ENCODE assay signal across 12 mouse cellular contexts in genomic region chr8:34472434-34472833, GRCm38 (mm10).
A peak's percentile ranks its signal among the peaks of the same experiment; 100 is the strongest.
DNase-seq lines count a peak whose midpoint lies in the region; ATAC-seq lines count a peak whose summit lies in the region.
"Had no signal": no experiment of that assay in that cellular context is flagged by ENCODE, and none has a peak within 500 bp of the region (broad histone marks: within the 10 kb centered on the region; RNA-seq: fewer than 3 reads in every experiment).

No protein-coding gene starts in this region.

- 0 out of 2 replicates have a peak overlapping the region, but pooled peaks have one; percentile 19 for H3K4me2 ChIP-seq in limb, embryonic 13.5 days (replicated peaks)
- peak overlapping the region; percentile 11; the same call in 1 of the 2 replicates for H3K4me2 ChIP-seq in forebrain, embryonic 11.5 days (ENCODE audit: low read depth, low read length, severe bottlenecking)
- peak overlapping the region; percentile 38 for H3K4me2 ChIP-seq in heart, embryonic 14.5 days (ENCODE audit: low read length)
- peak overlapping the region; percentile 26 for H3K4me2 ChIP-seq in midbrain, embryonic 15.5 days
- H3K4me2 ChIP-seq: embryonic facial prominence, embryonic 15.5 days had no signal

- H3K27me3 ChIP-seq in limb, embryonic 13.5 days, result peaks cover 20% of the 10 kb centered on the region
- H3K27me3 ChIP-seq in limb, embryonic 10.5 days (ENCODE audit: low read depth, poor library complexity, severe bottlenecking), result peaks cover 17% of the 10 kb centered on the region; the same call in 1 of the 2 replicates
- H3K27me3 ChIP-seq in forebrain, embryonic 11.5 days (ENCODE audit: control insufficient read depth, insufficient read depth, low read length), result no peaks in the 10 kb centered on the region
- H3K27me3 ChIP-seq in heart, embryonic 14.5 days (ENCODE audit: control insufficient read depth, insufficient read depth, low read length), result no peaks in the 10 kb centered on the region
- no peaks in the 10 kb centered on the region for H3K27me3 ChIP-seq in midbrain, embryonic 15.5 days (replicated peaks)
- H3K27me3 ChIP-seq: embryonic facial prominence, embryonic 15.5 days had no signal

- H3K36me3 ChIP-seq in limb, embryonic 13.5 days, result no peaks in the 10 kb centered on the region
- no peaks in the 10 kb centered on the region for H3K36me3 ChIP-seq in limb, embryonic 10.5 days
- H3K36me3 ChIP-seq in forebrain, embryonic 11.5 days (ENCODE audit: control insufficient read depth, insufficient read depth, low read length), result no peaks in the 10 kb centered on the region
- H3K36me3 ChIP-seq in heart, embryonic 14.5 days (ENCODE audit: control insufficient read depth, insufficient read depth, low read length), result no peaks in the 10 kb centered on the region
- no peaks in the 10 kb centered on the region for H3K36me3 ChIP-seq in midbrain, embryonic 15.5 days (replicated peaks)
- H3K36me3 ChIP-seq: embryonic facial prominence, embryonic 15.5 days had no signal

- H3K4me3 ChIP-seq in limb, embryonic 13.5 days, result no peak overlapping the region
- no peak overlapping the region for H3K4me3 ChIP-seq in limb, embryonic 10.5 days
- no peak overlapping the region for H3K4me3 ChIP-seq in forebrain, embryonic 11.5 days (ENCODE audit: low read depth, low read length)
- no peak overlapping the region for H3K4me3 ChIP-seq in heart, embryonic 14.5 days (ENCODE audit: control insufficient read depth in 1 of 2, insufficient read depth in 1 of 2, low read depth in 1 of 2, low read length in 2 of 2)
- H3K4me3 ChIP-seq in midbrain, embryonic 15.5 days, result no peak overlapping the region
- H3K4me3 ChIP-seq: embryonic facial prominence, embryonic 15.5 days had no signal

- H3K4me1 ChIP-seq in limb, embryonic 13.5 days, result peaks cover 19% of the 10 kb centered on the region
- H3K4me1 ChIP-seq in limb, embryonic 10.5 days, result peaks cover 44% of the 10 kb centered on the region
- H3K4me1 ChIP-seq in forebrain, embryonic 11.5 days (replicated peaks; ENCODE audit: control insufficient read depth, insufficient read depth, low read length), result peaks cover 8% of the 10 kb centered on the region
- peaks cover 38 to 39% of the 10 kb centered on the region in 2 experiments for H3K4me1 ChIP-seq in heart, embryonic 14.5 days (ENCODE audit: control insufficient read depth in 2 of 2, insufficient read depth in 2 of 2, low read length in 2 of 2)
- H3K4me1 ChIP-seq in midbrain, embryonic 15.5 days, result peaks cover 27% of the 10 kb centered on the region

- H3K9ac ChIP-seq in limb, embryonic 13.5 days, result no peak overlapping the region
- H3K9ac ChIP-seq in forebrain, embryonic 11.5 days (ENCODE audit: low read length), result no peak overlapping the region
- 0 out of 2 replicates have a peak overlapping the region, but pooled peaks have one; percentile 16 for H3K9ac ChIP-seq in heart, embryonic 14.5 days (ENCODE audit: low read length)
- no peak overlapping the region for H3K9ac ChIP-seq in midbrain, embryonic 15.5 days
- H3K9ac ChIP-seq: embryonic facial prominence, embryonic 15.5 days; liver, postnatal 0 days had no signal

- ATAC-seq in limb, embryonic 13.5 days (ENCODE audit: low FRiP score, low read depth), result no peak
- ATAC-seq in forebrain, embryonic 11.5 days (replicated peaks; ENCODE audit: low FRiP score), result 0 out of 2 replicates have a peak, but pooled peaks have one; percentile 33
- ATAC-seq in heart, embryonic 14.5 days (ENCODE audit: insufficient number of reproducible peaks, insufficient read depth, low FRiP score, low read depth), result no peak
- peak; percentile 35; the same call in 1 of the 2 replicates for ATAC-seq in midbrain, embryonic 15.5 days (replicated peaks)
- ATAC-seq: liver, postnatal 0 days had no signal

- WGBS in limb, embryonic 13.5 days, result 35% methylated on average over 8 of the region's 8 CpGs
- WGBS in limb, embryonic 10.5 days, result 32% methylated on average over 8 of the region's 8 CpGs
- 21% methylated on average over 8 of the region's 8 CpGs for WGBS in forebrain, embryonic 11.5 days
- 13% methylated on average over 8 of the region's 8 CpGs for WGBS in heart, embryonic 14.5 days
- 13% methylated on average over 8 of the region's 8 CpGs for WGBS in midbrain, embryonic 15.5 days

- DNase-seq in limb, embryonic 10.5 days (ENCODE audit: low spot score), result no peak
- no peak for DNase-seq in forebrain, embryonic 11.5 days (ENCODE audit: low spot score)
- no peak for DNase-seq in right cerebral cortex, postnatal 25 days
- no peak for DNase-seq in urinary bladder, postnatal 25 days (ENCODE audit: low spot score)
- DNase-seq: liver, postnatal 0 days; right cerebral cortex, postnatal 4 days; thymus, postnatal 14 days had no signal

- no peaks in the 10 kb centered on the region for H3K9me3 ChIP-seq in limb, embryonic 13.5 days
- no peaks in the 10 kb centered on the region for H3K9me3 ChIP-seq in limb, embryonic 10.5 days (replicated peaks)
- H3K9me3 ChIP-seq in forebrain, embryonic 11.5 days (ENCODE audit: control insufficient read depth, low read length), result no peaks in the 10 kb centered on the region
- H3K9me3 ChIP-seq in heart, embryonic 14.5 days (ENCODE audit: control insufficient read depth, low read length), result no peaks in the 10 kb centered on the region
- H3K9me3 ChIP-seq in midbrain, embryonic 15.5 days, result no peaks in the 10 kb centered on the region
- H3K9me3 ChIP-seq: embryonic facial prominence, embryonic 15.5 days had no signal

- H3K27ac ChIP-seq in limb, embryonic 13.5 days, result no peak overlapping the region
- H3K27ac ChIP-seq in limb, embryonic 10.5 days, result no peak overlapping the region; the same call in 1 of the 2 replicates
- no peak overlapping the region for H3K27ac ChIP-seq in forebrain, embryonic 11.5 days (ENCODE audit: low read depth, low read length)
- H3K27ac ChIP-seq in heart, embryonic 14.5 days (replicated peaks in 1 of 2; ENCODE audit: control insufficient read depth in 1 of 2, insufficient read depth in 1 of 2, low read depth in 2 of 2, low read length in 2 of 2), result peak overlapping the region; percentile 55 to 65
- peak overlapping the region; percentile 70 for H3K27ac ChIP-seq in midbrain, embryonic 15.5 days
- H3K27ac ChIP-seq: embryonic facial prominence, embryonic 15.5 days; kidney, postnatal 0 days had no signal

Comparison
In these comparisons a context has a peak if more than half of its experiments do, and no peak if none do; other contexts are left out.
1. ATAC-seq: peak in forebrain, embryonic 11.5 days (single experiment) and midbrain, embryonic 15.5 days (single experiment); none in limb, embryonic 13.5 days (single experiment) and heart, embryonic 14.5 days (single experiment).
2. H3K27ac ChIP-seq: peak in heart, embryonic 14.5 days (2 of 2) and midbrain, embryonic 15.5 days (single experiment); none in limb, embryonic 13.5 days (single experiment), limb, embryonic 10.5 days (single experiment) and forebrain, embryonic 11.5 days (single experiment).
3. Peak in every context shown above with its lines, with median percentiles within 50 percentile points of each other: H3K4me2 ChIP-seq.